Mouse (Mus musculus) adrenal gland, adult (tissue): ENCODE results near the gene Abat.

Source experiments
- DNase-seq, 2 experiments: peaks; one replicate each; pipeline ENCODE4 v3.0.0; 2022 to 2023; ENCODE audit warnings: low spot score in 1 of 2; ENCODE audit not compliant: inconsistent age in 2 of 2

Gene Abat

DNA sequence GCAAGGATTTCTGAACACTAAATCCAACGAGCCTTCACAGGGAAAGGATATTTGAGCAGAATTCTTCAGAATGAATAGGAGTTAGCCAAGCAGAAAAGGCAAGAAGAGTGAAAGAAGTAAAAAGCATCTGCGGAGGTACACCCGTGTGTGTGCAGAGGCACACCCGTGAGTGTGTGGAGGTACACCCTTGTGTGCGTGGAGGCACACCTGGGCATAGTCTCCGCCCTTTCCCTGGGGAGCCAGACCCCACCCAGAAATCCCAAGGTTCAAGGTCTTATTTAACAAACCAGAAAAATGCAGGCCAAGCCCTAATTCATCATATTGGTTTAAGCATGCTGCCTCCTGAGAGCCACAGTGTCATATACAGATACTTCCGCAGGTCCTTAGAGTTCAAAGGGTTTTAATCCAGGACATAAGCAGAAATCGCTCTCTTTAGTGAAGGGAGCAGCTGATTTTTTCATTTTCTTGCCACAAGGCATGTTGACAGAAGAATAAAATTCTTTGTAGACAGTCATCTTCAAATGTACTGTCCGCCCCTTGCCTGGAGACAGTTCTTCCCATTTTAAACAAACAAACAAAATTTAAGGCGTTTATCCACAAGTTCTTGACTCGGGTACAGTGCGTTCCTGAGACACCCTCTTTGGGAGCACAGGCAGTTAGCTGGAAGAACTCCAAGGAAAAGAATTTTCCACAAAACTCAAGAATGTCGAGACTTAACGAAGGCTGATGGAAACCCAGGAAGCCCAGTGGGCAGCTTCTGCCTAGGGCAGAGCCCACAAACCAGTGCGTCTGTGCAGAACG is 107.3 kb downstream of the Abat start:
- DNase-seq, result no peak

DNA sequence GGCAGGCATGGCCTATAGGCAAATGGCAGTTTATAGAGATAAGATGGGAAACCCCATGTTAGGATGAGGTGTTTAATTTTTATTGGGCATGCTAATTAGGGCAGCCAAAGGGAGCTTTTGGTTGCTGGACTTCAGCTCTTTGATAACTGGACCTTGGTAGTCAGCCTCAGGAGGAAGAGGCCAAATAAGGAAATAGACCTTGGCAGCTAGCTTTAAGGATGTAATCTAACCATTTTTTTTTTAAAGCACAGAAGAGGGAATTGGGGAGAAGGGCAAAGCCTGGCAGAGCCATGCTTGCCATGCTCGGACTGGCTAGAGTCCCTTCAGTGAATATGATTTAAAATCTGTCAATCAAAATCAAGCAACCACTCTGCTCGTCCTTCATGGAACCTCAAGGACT is 117.2 kb downstream of the Abat start:
- DNase-seq, result peak in 1 of 2 experiments; percentile 59

DNA sequence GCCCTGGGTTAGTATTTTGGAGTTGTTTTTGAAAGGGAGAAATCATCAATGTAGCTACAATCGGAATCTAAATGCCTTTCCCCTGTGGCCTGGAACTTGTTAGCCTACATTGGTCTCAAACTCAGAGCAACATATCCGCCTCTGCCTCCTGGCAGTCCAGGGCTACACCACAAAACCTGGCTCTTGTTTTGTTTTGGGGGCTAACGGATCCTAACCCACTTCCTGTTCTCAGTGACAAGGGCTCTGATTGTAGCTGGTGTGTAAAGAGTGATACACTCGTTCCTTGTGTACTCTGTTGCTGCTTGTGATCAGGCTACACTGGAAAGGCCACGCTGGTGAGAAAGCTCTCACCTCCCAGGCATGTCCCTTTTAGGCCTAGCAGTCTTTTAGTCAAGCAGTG is 118.2 kb downstream of the Abat start:
- no peak for DNase-seq

DNA sequence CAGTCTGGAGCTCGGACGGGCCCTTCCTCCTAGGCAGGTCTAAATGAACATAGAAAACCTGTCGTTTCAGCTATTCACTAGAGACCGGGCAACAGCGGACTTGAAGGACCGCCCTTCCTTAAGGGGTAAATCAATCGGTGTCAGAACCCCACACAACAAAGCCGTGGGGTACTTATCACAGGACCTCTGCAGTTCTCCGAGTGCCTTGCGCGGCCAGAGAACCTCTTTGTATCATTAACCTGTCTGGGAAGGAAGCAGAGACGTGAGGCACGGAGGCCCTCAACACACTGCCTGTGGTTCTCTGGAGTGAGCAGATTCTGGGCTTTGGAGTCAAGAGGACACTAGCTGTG is 123.6 kb downstream of the Abat start:
- no peak for DNase-seq

DNA sequence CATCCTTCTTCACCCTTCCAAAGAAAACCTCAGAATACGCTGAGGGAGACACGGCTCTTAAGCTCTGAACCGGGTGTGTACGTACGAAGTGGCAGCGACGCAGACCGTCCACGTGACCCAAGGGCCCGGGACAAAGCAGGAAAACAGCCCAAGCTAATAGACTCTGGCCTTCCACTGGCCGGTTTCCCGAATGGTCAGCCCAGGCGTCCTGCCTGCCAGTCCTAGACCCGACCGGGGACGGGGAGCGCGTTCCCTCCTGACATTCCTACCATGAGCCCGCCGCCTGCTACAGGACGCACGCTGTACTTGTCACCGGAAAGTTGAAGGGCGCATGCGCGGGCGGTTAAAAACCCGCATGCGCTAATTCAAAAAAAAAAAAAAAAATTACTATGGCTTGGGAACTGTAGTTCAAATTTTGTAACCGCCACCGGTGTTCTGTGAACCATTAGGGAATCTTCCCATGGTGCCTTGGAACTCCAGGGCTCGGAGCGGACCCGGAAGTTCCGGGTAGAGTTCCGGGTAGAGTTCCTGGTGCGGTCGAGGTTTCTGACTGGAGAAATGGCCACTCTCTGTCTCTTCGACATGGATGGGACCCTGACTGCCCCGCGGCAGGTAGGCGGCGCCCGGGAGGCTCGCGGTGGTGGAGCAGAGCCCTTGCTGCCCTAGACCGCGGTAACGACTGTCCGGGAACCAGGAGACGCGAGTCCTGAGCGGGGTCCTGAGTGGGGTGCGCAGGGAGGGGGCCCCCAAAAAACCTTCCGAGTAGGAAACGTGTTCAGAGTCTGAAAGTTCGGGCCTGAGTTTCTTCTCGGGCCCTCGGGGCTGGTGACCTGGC is 124.2 kb downstream of the Abat start, which contains the start of the genes Pmm2 and Tmem186:
Gene Pmm2, plus strand, starts transcription at position 458 of the 835 bp plus-strand sequence.
Gene Tmem186, minus strand, starts transcription at position 496 of the 835 bp plus-strand sequence.
- peak; percentile 91 to 96 for DNase-seq

DNA sequence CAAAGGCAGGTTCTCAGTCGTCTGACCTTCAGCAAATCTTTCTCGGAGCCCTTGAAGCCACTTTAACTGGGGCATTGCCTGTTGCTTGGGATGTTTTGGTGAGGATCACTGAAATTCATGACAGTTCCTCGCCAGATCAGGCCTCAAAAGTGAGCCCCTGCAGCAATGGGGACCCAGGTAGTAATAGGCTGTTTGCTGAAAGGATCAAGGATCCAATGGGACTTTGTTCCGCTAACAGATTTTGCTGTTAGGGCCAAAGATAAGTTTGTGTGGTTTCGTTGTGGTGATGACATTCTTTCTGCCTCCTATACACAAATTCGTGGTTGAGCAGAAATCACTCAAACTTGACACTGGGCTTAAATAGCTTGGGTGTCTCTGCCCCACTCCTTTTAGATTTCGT is 124.9 kb downstream of the Abat start:
- no peak for DNase-seq

DNA sequence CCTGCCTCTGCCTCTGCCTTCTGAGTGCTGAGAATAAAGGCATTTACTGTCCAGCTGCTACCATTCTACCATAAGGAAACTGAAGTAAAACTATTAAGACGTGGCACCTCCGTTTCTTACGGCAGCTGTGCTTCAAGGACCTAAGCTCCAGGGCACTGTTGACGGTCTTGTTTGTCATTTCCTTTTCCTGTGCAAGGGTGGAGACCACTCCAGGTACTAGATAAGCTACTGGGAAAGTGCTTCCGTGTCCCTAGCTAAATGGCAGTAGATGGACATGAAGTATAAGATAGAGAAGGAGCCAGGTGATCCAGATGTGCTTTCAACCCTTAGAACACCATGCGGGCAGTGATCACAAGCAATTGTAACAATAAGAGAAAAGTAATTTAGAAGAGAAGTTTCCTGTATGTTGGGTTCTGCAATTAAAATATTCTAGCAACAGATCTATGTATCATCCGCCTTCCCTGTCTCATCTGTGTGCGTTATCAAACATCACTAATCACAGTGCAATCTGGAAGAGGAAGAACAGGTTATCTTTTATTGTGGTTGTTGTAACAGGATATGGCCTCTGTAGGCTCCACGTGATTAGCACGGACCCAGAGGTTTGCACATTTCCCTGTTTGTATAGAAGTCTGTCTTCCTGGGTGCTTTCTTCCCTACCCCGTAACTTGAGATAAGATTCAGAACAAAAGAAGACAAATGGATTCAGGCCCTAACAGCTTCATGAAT is 126.4 kb downstream of the Abat start:
- DNase-seq, result no peak

DNA sequence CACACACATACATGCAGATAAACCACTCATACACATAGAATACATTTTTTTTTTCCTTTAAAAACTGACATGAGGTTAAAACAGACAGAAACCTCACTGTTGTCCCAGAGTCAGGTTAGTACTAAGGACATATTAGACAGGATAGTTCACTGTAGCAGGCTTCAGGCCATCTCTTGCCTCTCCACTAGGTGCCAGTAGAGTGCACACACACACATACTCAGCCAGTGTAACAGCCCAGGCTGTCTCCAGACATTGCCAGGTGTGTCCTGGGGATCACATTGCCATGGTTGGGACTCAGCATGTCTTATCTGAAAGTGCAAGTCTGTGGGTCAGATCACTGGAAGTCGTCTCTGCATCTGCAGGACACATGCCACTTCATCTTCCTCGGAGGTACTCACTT is 130.6 kb downstream of the Abat start:
- DNase-seq, result peak; percentile 40 to 78

DNA sequence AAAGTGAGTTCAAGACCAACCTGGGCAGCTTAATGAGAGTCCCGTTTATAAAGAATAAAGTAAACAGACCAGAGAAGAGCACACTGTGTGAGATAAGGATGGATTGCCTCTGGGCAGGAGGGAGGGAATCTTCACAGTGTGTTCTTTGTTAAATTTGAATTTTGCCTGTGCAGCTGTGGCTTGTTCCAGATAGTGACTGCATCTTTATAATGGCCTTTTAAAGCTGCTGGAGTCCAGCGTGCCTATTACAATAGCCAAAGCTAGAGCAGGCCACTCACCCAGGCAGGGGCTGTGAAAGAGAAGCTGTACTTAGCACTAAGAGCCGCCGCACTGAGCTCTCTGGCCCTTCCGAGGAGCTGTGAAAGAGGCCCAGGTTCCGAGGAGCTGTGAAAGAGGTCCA is 132.3 kb downstream of the Abat start:
- no peak for DNase-seq

DNA sequence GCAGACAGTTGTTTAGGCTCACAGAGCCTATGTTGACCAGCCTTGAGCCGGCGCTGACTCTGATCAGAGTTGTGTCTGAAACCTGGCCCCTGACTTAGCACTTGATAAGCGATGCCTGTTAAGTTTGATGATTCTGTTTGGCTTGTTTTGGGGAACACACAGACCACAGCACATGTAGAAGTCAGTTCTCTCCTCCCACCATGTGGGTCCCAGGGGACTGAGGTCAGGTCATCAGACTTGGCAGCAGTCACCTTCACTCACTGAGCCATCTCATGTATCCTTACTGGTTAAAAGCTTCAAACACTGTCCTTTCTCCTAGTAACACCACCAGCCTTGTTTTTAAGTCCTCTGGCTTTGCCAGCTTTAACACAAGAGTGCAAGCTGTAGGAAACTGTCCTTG is 136.8 kb downstream of the Abat start:
- no peak for DNase-seq

DNA sequence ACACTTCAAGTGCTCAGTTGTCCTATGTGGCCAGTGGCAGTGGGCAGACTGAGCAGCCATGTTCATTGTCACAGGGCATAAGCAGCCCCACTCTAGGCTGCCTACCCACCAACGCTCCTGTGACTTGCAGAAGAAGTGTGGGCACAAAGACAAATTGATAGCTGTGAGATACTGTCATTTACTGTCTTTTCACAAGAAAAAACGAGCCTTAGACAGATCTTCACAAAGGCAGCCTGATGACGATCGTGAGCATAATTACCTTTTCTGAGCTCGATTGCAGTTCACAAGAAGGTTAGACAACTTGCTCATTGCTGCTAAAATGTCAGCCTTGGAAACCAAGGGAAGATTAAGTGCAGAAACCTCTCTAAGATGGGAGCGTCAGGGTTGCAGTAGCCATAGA is 141.9 kb downstream of the Abat start:
- DNase-seq, result no peak

DNA sequence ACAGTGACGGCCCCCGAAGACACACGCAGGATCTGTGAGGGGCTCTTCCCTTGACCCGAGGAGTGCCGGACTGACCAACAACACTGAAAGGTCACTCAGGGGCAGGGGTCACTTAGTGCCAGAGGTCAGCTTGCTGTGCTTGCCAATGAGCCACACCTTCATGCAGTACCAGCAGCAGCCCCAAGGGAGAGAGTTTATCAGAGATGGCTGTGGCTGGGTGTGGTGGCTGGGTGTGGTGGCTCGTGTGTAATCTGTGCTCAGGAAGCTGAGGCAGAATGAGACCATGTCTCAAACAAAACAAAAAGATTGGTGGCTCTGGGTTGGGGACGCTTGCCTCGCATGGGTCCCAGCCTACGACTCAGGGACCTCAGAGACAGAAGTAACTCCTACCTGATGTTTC is 142.4 kb downstream of the Abat start:
- DNase-seq, result no peak

DNA sequence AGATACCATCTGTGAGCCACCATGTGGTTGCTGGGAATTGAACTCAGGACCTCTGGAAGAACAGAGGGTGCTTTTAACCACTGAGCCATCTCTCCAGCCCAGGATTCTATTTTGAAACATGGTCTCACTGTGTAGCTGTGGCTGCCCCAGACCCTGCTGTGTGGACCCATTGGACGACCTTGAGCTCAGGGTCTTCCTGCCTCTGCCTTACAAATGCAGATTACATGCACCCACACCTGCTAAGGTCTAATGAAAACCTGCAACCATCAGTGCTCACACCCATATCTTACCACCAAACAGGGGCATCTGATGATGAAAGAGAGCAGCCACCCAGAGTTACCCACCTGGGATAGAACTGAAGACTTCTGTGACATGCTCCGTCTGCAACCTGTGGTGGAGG is 143.0 kb downstream of the Abat start:
- DNase-seq, result no peak

DNA sequence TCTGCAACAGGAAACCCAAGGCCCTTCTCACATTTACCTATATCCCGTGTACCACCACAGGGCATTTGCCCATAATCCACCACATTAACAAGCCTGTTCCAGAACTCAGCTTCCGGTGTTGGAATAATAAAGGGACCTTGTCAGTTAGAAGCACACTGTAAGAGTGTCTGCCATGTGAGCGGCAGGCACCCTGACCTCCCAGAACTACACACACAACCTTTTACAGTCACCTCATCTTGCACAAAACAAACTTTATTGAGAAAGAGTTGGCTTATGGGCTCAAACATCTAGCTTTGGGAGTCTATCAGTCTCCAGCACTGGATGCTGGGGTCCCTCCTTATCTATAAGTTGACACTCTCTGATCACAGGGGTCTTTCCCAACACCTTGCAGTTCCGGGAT is 145.1 kb downstream of the Abat start:
- DNase-seq, result no peak

DNA sequence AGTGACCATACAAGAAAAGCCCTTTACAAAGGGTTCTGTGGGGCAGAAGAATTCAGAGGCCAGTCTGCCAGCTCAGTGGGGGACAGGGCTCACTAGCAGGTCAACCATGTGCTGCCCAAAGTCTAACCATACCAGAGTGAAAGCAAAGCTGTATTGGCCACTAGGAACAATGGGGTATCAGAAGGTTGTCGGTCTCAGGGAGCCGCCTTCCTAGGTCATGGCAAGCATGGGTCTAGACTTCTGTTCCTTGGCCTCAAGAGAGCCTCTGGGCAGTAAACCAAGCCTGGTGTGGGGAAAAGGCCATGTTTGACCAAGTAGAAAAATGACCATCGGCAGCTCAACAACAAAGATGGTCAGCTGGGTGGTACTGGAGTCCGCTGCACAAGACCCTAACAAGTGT is 145.5 kb downstream of the Abat start:
- peak; percentile 31 to 79 for DNase-seq

DNA sequence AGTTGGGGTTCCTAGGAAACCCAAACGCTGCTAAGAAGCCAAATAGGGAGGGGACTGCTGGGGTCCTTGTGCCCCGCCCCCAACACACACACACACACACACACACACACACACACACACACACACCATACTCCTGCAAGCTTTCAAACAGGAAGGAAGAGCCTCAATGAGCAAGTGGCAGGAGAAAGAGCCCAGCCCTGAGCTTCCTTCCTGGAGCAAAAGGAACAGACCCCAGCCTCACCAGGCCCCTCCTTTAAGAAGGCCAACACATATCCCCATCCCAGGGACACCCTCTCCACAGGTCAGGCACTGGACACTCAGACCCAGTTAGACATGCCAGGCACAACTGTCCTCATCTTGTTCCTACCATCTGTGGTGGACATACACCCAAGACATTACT is 149.8 kb downstream of the Abat start:
- DNase-seq, result peak in 1 of 2 experiments; percentile 47

DNA sequence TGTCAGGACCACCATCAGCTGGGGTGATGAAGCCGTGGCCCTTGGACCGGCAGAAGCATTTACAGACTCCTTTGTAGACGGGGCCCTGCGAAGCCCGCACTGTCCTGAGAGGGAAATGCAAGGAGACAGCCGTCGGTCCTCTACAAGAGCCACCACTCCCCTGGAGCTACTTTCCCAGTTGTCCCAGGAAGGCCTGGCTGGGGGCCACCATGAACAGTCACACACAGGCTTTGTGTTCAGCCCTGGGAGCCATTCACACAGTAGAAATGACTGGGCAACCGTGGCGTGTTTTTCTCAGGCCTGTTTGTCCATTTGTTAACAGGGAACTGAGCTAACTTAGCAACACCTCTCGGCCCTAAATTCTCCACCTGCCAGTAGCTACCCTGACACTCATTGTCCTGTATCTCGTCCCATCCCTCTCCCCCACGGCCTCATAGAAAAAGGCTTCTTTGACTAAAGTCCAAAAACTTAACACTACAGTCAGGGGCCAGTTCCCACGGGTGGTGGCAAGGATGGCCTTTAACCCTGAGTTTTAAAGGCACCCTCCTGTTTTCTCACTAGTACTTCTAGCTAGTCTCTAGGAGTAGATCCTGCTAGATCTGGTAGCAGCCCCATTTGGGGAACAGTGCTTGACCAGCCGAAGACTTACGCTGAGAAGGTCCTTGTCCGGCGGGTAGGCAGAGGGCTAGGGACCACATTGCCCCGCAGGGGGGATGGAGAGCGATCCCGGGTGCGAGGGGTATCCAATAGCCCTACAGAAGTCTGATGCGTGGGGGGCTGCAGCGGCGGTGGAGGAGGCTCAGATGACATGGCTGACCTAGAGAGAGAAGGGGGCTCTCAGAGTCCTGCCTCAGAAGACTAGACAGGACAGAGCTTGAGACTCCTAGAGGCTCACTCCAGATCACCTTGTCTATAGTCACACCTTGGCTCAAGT is 150.6 kb downstream of the Abat start:
- DNase-seq, result no peak

DNA sequence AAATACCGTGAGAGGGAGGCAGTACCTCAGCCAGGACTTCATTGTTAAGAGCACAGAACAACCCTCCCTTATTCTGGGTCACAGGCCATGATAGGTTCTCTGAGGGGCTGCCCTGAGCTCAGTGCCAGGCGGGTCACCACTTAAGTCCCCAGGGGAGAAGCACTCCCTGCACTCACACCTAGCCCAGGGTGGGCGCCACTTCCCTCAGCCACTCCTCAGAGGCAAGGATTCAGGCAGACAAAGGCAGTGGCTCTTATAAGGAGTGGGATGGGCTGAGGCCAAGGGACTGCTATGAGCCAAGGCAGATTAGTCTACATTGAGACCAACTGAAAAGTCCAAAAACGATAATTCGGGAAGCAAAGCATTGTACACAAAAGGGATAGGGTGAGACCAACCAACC is 152.1 kb downstream of the Abat start:
- DNase-seq, result peak in 1 of 2 experiments; percentile 45

DNA sequence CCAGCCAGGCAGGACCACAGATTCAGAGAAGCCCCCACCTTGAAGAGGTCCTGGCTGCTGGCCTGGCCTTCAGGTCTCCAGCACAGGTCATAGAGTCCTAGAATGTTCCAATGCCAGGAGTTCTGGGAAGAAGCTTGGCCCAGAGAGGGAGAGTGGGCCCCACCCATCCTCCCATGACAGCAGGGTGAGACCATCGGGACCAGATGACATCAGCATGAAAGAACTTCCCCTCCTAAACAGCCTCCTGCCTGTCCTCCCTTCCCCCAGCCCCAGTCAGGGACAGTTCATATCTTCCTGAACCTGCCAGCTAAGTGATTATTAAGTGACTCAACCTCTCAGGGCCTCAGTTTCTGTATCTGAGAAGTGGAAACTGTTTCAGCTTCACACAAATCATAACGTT is 153.2 kb downstream of the Abat start:
- DNase-seq, result peak; percentile 80 to 88

DNA sequence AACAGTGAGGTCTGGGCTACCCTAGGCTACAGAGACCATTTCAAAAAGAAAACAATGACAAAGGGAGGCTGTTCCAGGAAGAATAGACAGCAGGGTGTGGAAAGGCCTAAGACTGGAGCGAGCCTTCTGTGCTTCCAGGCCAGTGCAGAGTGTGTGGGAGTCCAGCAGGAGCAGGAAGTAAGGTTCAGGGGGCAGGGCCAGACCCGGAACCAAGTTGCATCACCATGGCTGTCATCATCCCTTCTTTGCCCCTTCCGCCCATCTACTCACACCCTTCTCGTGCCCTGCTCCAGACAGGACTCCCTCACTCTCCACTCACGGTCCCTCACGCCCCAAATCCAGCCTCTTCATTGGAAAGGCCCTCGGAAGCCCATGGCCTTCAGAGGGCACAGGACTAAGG is 154.0 kb downstream of the Abat start:
- peak in 1 of 2 experiments; percentile 67 for DNase-seq
